Mouse (Mus musculus) mature B cell (primary cell): ENCODE data around the gene Mical2.

Experiments used
- in situ Hi-C: fragments of 300-500 bp; cut with MboI; formaldehyde crosslinking; loops from 2 replicates; pipeline ENCODE4 v1.14.3; 2019

The Mical2 gene

GRCm38 (mm10) chr7:112275883-112276282 is 50.2 kb downstream of the Mical2 start:
- in situ Hi-C loops: no loop called here

GRCm38 (mm10) chr7:112276823-112277222 is 51.2 kb downstream of the Mical2 start:
- in situ Hi-C loops: no loop called here

GRCm38 (mm10) chr7:112278648-112279047 is 53.0 kb downstream of the Mical2 start:
- in situ Hi-C loops: no loop called here

GRCm38 (mm10) chr7:112280474-112280873 is 54.8 kb downstream of the Mical2 start:
- in situ Hi-C loops: no loop called here

- in situ Hi-C loops: no loop called here
Measured at GRCm38 (mm10) chr7:112283606-112284310, 58.1 kb downstream of the Mical2 start.

GRCm38 (mm10) chr7:112285573-112285972 is 59.9 kb downstream of the Mical2 start:
- in situ Hi-C loops: no loop called here

- in situ Hi-C loops: no loop called here
Measured at GRCm38 (mm10) chr7:112288352-112289107, 62.9 kb downstream of the Mical2 start.

GRCm38 (mm10) chr7:112289514-112289913 is 63.9 kb downstream of the Mical2 start:
- in situ Hi-C loops: no loop called here

GRCm38 (mm10) chr7:112289990-112290389 is 64.3 kb downstream of the Mical2 start:
- in situ Hi-C loops: no loop called here

- in situ Hi-C loops: no loop called here
Measured at GRCm38 (mm10) chr7:112293456-112294104, 67.9 kb downstream of the Mical2 start.

- in situ Hi-C loops: no loop called here
Measured at GRCm38 (mm10) chr7:112295426-112296221, 70.0 kb downstream of the Mical2 start.

GRCm38 (mm10) chr7:112298032-112298431 is 72.4 kb downstream of the Mical2 start:
- in situ Hi-C loops: no loop called here

GRCm38 (mm10) chr7:112298871-112299422 is 73.3 kb downstream of the Mical2 start:
- in situ Hi-C loops: no loop called here

GRCm38 (mm10) chr7:112299521-112300096 is 74.0 kb downstream of the Mical2 start:
- in situ Hi-C loops: no loop called here

GRCm38 (mm10) chr7:112300141-112300540 is 74.5 kb downstream of the Mical2 start:
- in situ Hi-C loops: no loop called here

- in situ Hi-C loops: no loop called here
Measured at GRCm38 (mm10) chr7:112301052-112301451, 75.4 kb downstream of the Mical2 start.

- in situ Hi-C loops: no loop called here
Measured at GRCm38 (mm10) chr7:112304382-112304781, 78.7 kb downstream of the Mical2 start.

GRCm38 (mm10) chr7:112309289-112310016 is 83.8 kb downstream of the Mical2 start:
- in situ Hi-C loops: no loop called here

- in situ Hi-C loops: no loop called here
Measured at GRCm38 (mm10) chr7:112310017-112310360, 84.3 kb downstream of the Mical2 start.

GRCm38 (mm10) chr7:112313211-112313610 is 87.6 kb downstream of the Mical2 start:
- in situ Hi-C loops: no loop called here

- in situ Hi-C loops: no loop called here
Measured at GRCm38 (mm10) chr7:112313670-112314069, 88.0 kb downstream of the Mical2 start.
